Mouse (Mus musculus) embryonic fibroblast, embryonic 13.5 days (primary cell): ENCODE measurements around the gene Fxn.

Experiments
- CTCF ChIP-seq: IDR thresholded peaks from 2 replicates; pipeline ENCODE4 v1.5.1; 2011; ENCODE audit warnings: mild to moderate bottlenecking, control low read depth, low read length, moderate library complexity, borderline replicate concordance; ENCODE audit not compliant: insufficient read depth
- POLR2A ChIP-seq: IDR thresholded peaks from 2 replicates; pipeline ENCODE4 v1.6.1; 2011; ENCODE audit warnings: low read depth, mild to moderate bottlenecking, control low read depth, low read length, moderate library complexity

DNA sequence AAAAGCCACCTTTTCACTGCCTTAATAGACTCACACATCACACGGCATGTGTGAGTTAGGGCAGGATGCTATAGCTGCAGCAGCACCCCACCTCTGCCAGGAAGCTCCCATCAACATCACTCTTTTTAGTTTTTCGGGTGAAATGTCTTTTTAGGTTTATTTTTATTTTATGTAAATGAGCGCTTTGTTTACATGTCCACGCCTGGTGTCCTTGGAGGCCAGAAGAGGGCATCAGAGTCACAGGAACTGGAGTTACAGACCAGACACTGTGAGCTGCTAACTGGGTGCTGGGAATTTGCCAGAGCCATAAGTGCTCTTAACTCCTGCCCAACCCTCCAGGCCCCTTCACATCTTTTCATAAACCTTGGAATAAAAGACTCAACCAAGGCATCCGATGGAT lies 25.9 kb upstream of the Fxn start:
- TF ChIP-seq POLR2A (no peak), CTCF (no peak)
